Mouse (Mus musculus) thymus, adult 2 months (tissue): ENCODE results near the gene Hoxc8.

Source experiments
- CTCF ChIP-seq: fragments of 200-500 bp; IDR thresholded peaks from 2 replicates; pipeline ENCODE4 v1.5.1; 2012; ENCODE audit warnings: mild to moderate bottlenecking, control low read depth, low read length, moderate library complexity, borderline replicate concordance; ENCODE audit not compliant: control insufficient read depth, poor library complexity, insufficient read depth; ENCODE audit errors: extremely low read depth
- POLR2A ChIP-seq: fragments of 200-500 bp; IDR thresholded peaks from 2 replicates; pipeline ENCODE4 v1.6.1; 2012; ENCODE audit warnings: mild to moderate bottlenecking, low read length, control low read depth, moderate library complexity; ENCODE audit not compliant: control insufficient read depth, poor library complexity, insufficient read depth; ENCODE audit errors: extremely low read depth

DNA sequence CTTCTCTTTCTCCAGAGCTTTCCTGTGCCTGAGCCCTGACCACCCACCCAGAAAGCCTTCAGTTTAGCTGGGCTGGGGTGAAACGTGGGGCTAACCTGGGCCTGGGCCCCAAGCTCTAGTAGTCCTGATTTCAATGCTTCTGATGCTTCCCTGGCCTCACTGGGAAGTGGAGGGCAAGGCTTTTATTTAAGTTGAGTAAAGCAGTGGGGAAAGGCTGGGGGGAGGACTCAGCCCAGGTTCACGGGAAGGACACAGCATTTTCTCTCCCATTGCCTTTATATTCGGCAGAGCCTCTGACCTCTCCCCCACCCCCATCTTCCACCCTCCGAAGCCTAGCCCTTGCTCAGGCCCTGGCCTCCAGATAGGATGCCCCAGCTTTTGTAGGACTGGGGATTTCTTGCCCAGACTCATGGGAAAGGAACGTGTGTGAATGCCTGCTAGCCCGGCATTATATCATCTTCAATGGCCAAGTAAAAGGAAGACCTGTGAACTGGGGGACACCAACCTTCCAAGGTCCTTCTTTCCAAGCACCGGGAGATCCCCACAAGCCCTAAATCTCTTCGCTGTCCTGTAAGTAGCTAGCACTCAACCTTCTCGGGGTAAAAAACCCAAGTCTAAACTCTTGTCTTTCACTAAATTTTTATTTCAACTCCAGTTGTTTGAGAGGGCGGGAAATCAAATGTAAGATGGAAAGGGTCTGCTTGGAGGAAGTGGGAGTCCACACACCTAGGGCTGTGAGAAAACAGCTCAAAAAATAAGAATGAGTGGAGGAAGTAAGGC is 48.5 kb downstream of the Hoxc8 start:
- no peak for TF ChIP-seq CTCF
- TF ChIP-seq POLR2A, result no peak
